In the genomic region with DNA sequence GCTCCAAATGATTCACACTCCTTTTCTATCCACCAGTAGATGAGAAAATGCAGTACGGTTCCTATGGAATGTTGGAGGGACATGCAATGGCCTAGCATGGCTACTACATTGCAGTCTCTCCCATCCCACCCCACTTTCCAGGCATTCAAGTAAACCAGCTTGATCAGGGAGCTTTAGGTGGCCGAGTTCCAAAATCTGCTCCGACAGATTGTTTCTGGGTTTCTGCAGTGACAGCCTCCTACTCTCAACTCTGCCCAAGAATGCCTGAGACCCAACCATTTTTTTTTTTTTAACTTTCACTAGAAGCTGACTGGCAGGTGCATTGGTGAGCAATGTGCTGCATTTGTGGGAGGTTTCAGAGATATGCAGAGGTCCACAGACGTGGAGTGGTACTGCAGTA, we compare ENCODE assay signal across 12 mouse cellular contexts. TPM values are rescaled to one million over a fixed set of nuclear protein-coding genes. Genes with fewer than 3 reads are reported as not detected.
DNase-seq lines count a peak whose midpoint lies in the region; ATAC-seq and TF ChIP-seq lines count a peak whose summit lies in the region.
"Had no signal": no experiment of that assay in that cellular context is flagged by ENCODE, and none has a peak within 500 bp of the region (broad histone marks: within the 10 kb centered on the region; RNA-seq: fewer than 3 reads in every experiment).

No protein-coding gene starts in this region.

- no peak overlapping the region for H3K9ac ChIP-seq in midbrain, postnatal 0 days (replicated peaks; ENCODE audit: low read length, poor library complexity, severe bottlenecking)
- no peak overlapping the region for H3K9ac ChIP-seq in midbrain, embryonic 11.5 days (ENCODE audit: low read length)
- no peak overlapping the region for H3K9ac ChIP-seq in forebrain, embryonic 16.5 days (replicated peaks; ENCODE audit: low read depth, low read length)
- H3K9ac ChIP-seq in heart, adult 2 months (ENCODE audit: low read depth, low read length), result no peak overlapping the region

- H3K4me1 ChIP-seq in midbrain, postnatal 0 days (ENCODE audit: insufficient read depth, low read length), result no peaks in the 10 kb centered on the region
- H3K4me1 ChIP-seq in midbrain, embryonic 11.5 days (ENCODE audit: control insufficient read depth, insufficient read depth, low read length), result no peaks in the 10 kb centered on the region
- peaks cover 4% of the 10 kb centered on the region for H3K4me1 ChIP-seq in forebrain, embryonic 16.5 days (replicated peaks; ENCODE audit: control insufficient read depth, insufficient read depth, low read length)
- H3K4me1 ChIP-seq in heart, adult 2 months (ENCODE audit: control insufficient read depth, insufficient read depth, low read length), result no peaks in the 10 kb centered on the region

- ATAC-seq in midbrain, postnatal 0 days (ENCODE audit: low FRiP score), result no peak
- ATAC-seq in midbrain, embryonic 11.5 days (ENCODE audit: low FRiP score), result no peak
- ATAC-seq in forebrain, embryonic 16.5 days, result peak; percentile 41

- intact Hi-C loops in left cerebral cortex, postnatal 10 days (cut with DNase I), result loop anchor here (5.0 to 10.0 kb wide), 3 partner anchors 430 to 1338 kb away; a partner anchor contains a TSS
- intact Hi-C loops in heart, adult 2 months (cut with DNase I), result loop anchor here (10.0 kb wide), 1 partner anchor 1340 kb away; no protein-coding TSS in a partner anchor

- H3K27ac ChIP-seq in midbrain, postnatal 0 days (ENCODE audit: low read depth, low read length), result no peak overlapping the region
- no peak overlapping the region for H3K27ac ChIP-seq in midbrain, embryonic 11.5 days (ENCODE audit: low read depth, low read length)
- no peak overlapping the region for H3K27ac ChIP-seq in forebrain, embryonic 16.5 days (ENCODE audit: low read length)
- H3K27ac ChIP-seq in heart, adult 2 months, result no peak overlapping the region
- H3K27ac ChIP-seq: kidney, postnatal 0 days; macrophage had no signal

- H3K36me3 ChIP-seq in midbrain, postnatal 0 days (ENCODE audit: insufficient read depth, low read length), result no peaks in the 10 kb centered on the region
- no peaks in the 10 kb centered on the region for H3K36me3 ChIP-seq in midbrain, embryonic 11.5 days (ENCODE audit: control insufficient read depth, insufficient read depth, low read length)
- H3K36me3 ChIP-seq in forebrain, embryonic 16.5 days (ENCODE audit: control insufficient read depth, insufficient read depth), result no peaks in the 10 kb centered on the region
- H3K36me3 ChIP-seq in heart, adult 2 months (ENCODE audit: control insufficient read depth, insufficient read depth, low read length), result no peaks in the 10 kb centered on the region

- TF ChIP-seq CTCF in midbrain, postnatal 0 days (IDR thresholded peaks at IDR 0.05), result no peak
- no peak for TF ChIP-seq CTCF in heart, adult 2 months (IDR thresholded peaks at IDR 0.05)

- WGBS in midbrain, postnatal 0 days, result 67% methylated on average over 4 of the region's 4 CpGs
- WGBS in midbrain, embryonic 11.5 days, result 83% methylated on average over 4 of the region's 4 CpGs
- WGBS in forebrain, embryonic 16.5 days, result 66% methylated on average over 4 of the region's 4 CpGs
- 57% methylated on average over 4 of the region's 4 CpGs for WGBS in heart, adult 2 months

- H3K4me3 ChIP-seq in midbrain, postnatal 0 days (ENCODE audit: low read depth, low read length), result no peak overlapping the region
- no peak overlapping the region for H3K4me3 ChIP-seq in midbrain, embryonic 11.5 days (ENCODE audit: low read depth, low read length)
- H3K4me3 ChIP-seq in forebrain, embryonic 16.5 days (replicated peaks; ENCODE audit: low read length), result no peak overlapping the region
- no peak overlapping the region for H3K4me3 ChIP-seq in heart, adult 2 months

- no peak for TF ChIP-seq POLR2A in heart, adult 2 months (IDR thresholded peaks at IDR 0.05; ENCODE audit: insufficient read depth, low read depth, low read length)

- no peak overlapping the region for H3K4me2 ChIP-seq in midbrain, postnatal 0 days (ENCODE audit: low read depth, low read length, poor library complexity, severe bottlenecking)
- no peak overlapping the region for H3K4me2 ChIP-seq in midbrain, embryonic 11.5 days
- H3K4me2 ChIP-seq in forebrain, embryonic 16.5 days (ENCODE audit: low read length), result no peak overlapping the region

- H3K9me3 ChIP-seq in midbrain, postnatal 0 days (ENCODE audit: low read length), result no peaks in the 10 kb centered on the region
- H3K9me3 ChIP-seq in midbrain, embryonic 11.5 days (ENCODE audit: control insufficient read depth, low read length), result no peaks in the 10 kb centered on the region
- no peaks in the 10 kb centered on the region for H3K9me3 ChIP-seq in forebrain, embryonic 16.5 days (ENCODE audit: control insufficient read depth, low read length)

- no peaks in the 10 kb centered on the region for H3K79me2 ChIP-seq in heart, adult 2 months (replicated peaks; ENCODE audit: control insufficient read depth, insufficient read depth, low read length)

- DNase-seq in midbrain, postnatal 0 days (ENCODE audit: low spot score), result peak; percentile 26
- DNase-seq in midbrain, embryonic 11.5 days (ENCODE audit: low spot score, missing footprints), result no peak
- peak; percentile 42 to 58 for DNase-seq in left cerebral cortex, postnatal 10 days (ENCODE audit: extremely low spot score in 1 of 2, low spot score in 2 of 2)
- DNase-seq in heart, adult 2 months, result no peak
- no peak for DNase-seq in embryo, embryonic 10.5 days (ENCODE audit: low spot score)
- DNase-seq in testis, postnatal 10 days (ENCODE audit: low spot score), result no peak

- no peak for TF ChIP-seq EP300 in heart, adult 2 months (IDR thresholded peaks at IDR 0.05; ENCODE audit: insufficient read depth, low read depth, low read length)

- no peaks in the 10 kb centered on the region for H3K27me3 ChIP-seq in midbrain, postnatal 0 days (ENCODE audit: insufficient read depth, low read length)
- H3K27me3 ChIP-seq in midbrain, embryonic 11.5 days (ENCODE audit: control insufficient read depth, insufficient read depth, low read length), result no peaks in the 10 kb centered on the region
- H3K27me3 ChIP-seq in forebrain, embryonic 16.5 days (replicated peaks; ENCODE audit: control insufficient read depth, insufficient read depth, low read length), result no peaks in the 10 kb centered on the region
- H3K27me3 ChIP-seq in heart, adult 2 months (ENCODE audit: control insufficient read depth, insufficient read depth, low read length), result no peaks in the 10 kb centered on the region

RNA-seq across cellular contexts. Expression of a gene that starts 36.4 kb away (rescaled TPM):
- total RNA-seq in midbrain, postnatal 0 days (2014; rRNA removed), result 0.55 TPM in 1 of 2 replicates, not detected in the other
- 0.23 TPM in 1 of 2 replicates, not detected in the other for polyA plus RNA-seq in midbrain, postnatal 0 days (2015; fragmentation: Nextera tagmentation; extraction: Ambion mirVana)
- 1.5 and 1.9 TPM in 2 replicates for polyA plus RNA-seq in midbrain, embryonic 11.5 days (2014; fragmentation: Nextera tagmentation; extraction: Ambion mirVana)
- polyA plus RNA-seq in forebrain, embryonic 16.5 days (2015; fragmentation: Nextera tagmentation; extraction: Ambion mirVana), result 0.53 and 0.97 TPM in 2 replicates
- total RNA-seq in left cerebral cortex, postnatal 10 days (2021), result not detected
- not detected for total RNA-seq in heart, adult 2 months (2021)
- not detected in 2 replicates for polyA plus RNA-seq in heart, adult 2 months (2012; rRNA removed)
- total RNA-seq: hematopoietic stem cell, adult 5-6 weeks; liver, adult 2 months had no signal
- polyA plus RNA-seq: gonadal fat pad, adult 2 months; kidney, postnatal 0 days; liver, adult 2 months; macrophage had no signal

RNA-seq across cellular contexts. Expression of a gene that starts 51.9 kb away (rescaled TPM):
- 22.6 and 34.0 TPM in 2 replicates for total RNA-seq in midbrain, postnatal 0 days (2014; rRNA removed)
- 51.3 and 59.2 TPM in 2 replicates for polyA plus RNA-seq in midbrain, postnatal 0 days (2015; fragmentation: Nextera tagmentation; extraction: Ambion mirVana)
- polyA plus RNA-seq in midbrain, embryonic 11.5 days (2014; fragmentation: Nextera tagmentation; extraction: Ambion mirVana), result 149 and 152 TPM in 2 replicates
- 58.7 and 69.8 TPM in 2 replicates for polyA plus RNA-seq in forebrain, embryonic 16.5 days (2015; fragmentation: Nextera tagmentation; extraction: Ambion mirVana)
- total RNA-seq in left cerebral cortex, postnatal 10 days (2021), result 10 to 100 TPM; 60.1 to 61.3 TPM
- 10 to 100 TPM; 20.6 to 21.2 TPM for total RNA-seq in heart, adult 2 months (2021)
- polyA plus RNA-seq in heart, adult 2 months (2012; rRNA removed), result 3.9 and 7.8 TPM in 2 replicates

Comparison
In these comparisons a context has a peak if more than half of its experiments do, and no peak if none do; other contexts are left out.
1. DNase-seq: peak in midbrain, postnatal 0 days (single experiment) and left cerebral cortex, postnatal 10 days (2 of 2); none in midbrain, embryonic 11.5 days (single experiment), heart, adult 2 months (0 of 2), embryo, embryonic 10.5 days (single experiment) and testis, postnatal 10 days (single experiment).